Mouse (Mus musculus) heart, embryonic 16.5 days (tissue): ENCODE data around the gene Sipa1. TPM values are rescaled to one million over a fixed set of nuclear protein-coding genes. Genes with fewer than 3 reads are reported as not detected.
A peak's percentile ranks its signal among the peaks of the same experiment; 100 is the strongest.

Experiments used
- ATAC-seq: fragments of 200-750 bp; cut with Nextera tagmentation; replicated peaks from 2 replicates; pipeline ENCODE4 v1.8.0; 2017; ENCODE audit warnings: moderate number of reproducible peaks; ENCODE audit not compliant: insufficient read depth, low FRiP score; ENCODE audit errors: extremely low read depth
- H3K27ac ChIP-seq: fragments of 300-500 bp; sonication (generic); 2 replicates; pipeline ENCODE4 v1.5.1; 2014; ENCODE audit warnings: mild to moderate bottlenecking, low read length, control low read depth, moderate library complexity
- H3K27me3 ChIP-seq: fragments of 300-500 bp; sonication (generic); 2 replicates; pipeline ENCODE4 v1.6.1; 2014; ENCODE audit warnings: low read length, mixed read lengths; ENCODE audit not compliant: control insufficient read depth, insufficient read depth
- H3K36me3 ChIP-seq: fragments of 300-500 bp; sonication (generic); 2 replicates; pipeline ENCODE4 v1.6.1; 2014; ENCODE audit not compliant: control insufficient read depth, insufficient read depth
- H3K4me1 ChIP-seq: fragments of 300-500 bp; sonication (generic); 2 replicates; pipeline ENCODE4 v1.6.1; 2014; ENCODE audit warnings: low read length, mixed read lengths; ENCODE audit not compliant: control insufficient read depth, insufficient read depth
- H3K4me2 ChIP-seq: fragments of 300-500 bp; sonication (generic); 2 replicates; pipeline ENCODE4 v1.6.1; 2014; ENCODE audit warnings: low read depth, mild to moderate bottlenecking, control low read depth, low read length
- H3K4me3 ChIP-seq: fragments of 300-500 bp; sonication (generic); 2 replicates; pipeline ENCODE4 v1.5.1; 2014; ENCODE audit warnings: mild to moderate bottlenecking, control low read depth, low read length
- H3K9ac ChIP-seq: fragments of 300-500 bp; sonication (generic); 2 replicates; pipeline ENCODE4 v1.6.1; 2014; ENCODE audit warnings: low read length, control low read depth
- H3K9me3 ChIP-seq: fragments of 300-500 bp; sonication (generic); replicated peaks from 2 replicates; pipeline ENCODE4 v1.6.1; 2016; ENCODE audit warnings: low read length; ENCODE audit not compliant: control insufficient read depth
- WGBS: fragments of 180-500 bp; shearing (Covaris S2); extraction: QIAGEN DNeasy Blood & Tissue Kit; methylation state at CpG from one replicate; pipeline ENCODE4 v1.1.7; 2014; 5-methylcytosine and 5-hydroxymethylcytosine counted together
- polyA plus RNA-seq: library from polyadenylated mRNA; unstranded; fragments of >200 nt; fragmentation: Nextera tagmentation; extraction: Ambion mirVana; gene quantifications from 2 replicates; pipeline ENCODE4 v1.2.1, GENCODE M21; 2015

The Sipa1 gene
- polyA plus RNA-seq, 1 experiment from 2014 or later, result 23.5 TPM

GRCm38 (mm10) chr19:5668372-5668771 lies 4.9 kb upstream of the Sipa1 start:
- WGBS, result 87% methylated on average over 4 of the region's 4 CpGs
- Histone ChIP-seq H3K36me3 (peaks cover 56% of the 10 kb centered on the region), H3K27me3 (no peaks in the 10 kb centered on the region), H3K4me1 (peaks cover 4% of the 10 kb centered on the region; the same call in 1 of the 2 replicates), H3K4me3 (no peak overlapping the region), H3K9me3 (no peaks in the 10 kb centered on the region), H3K4me2 (no peak overlapping the region), H3K27ac (no peak overlapping the region), H3K9ac (no peak overlapping the region)
- ATAC-seq, result no peak

GRCm38 (mm10) chr19:5666386-5666785 lies 2.9 kb upstream of the Sipa1 start:
- Histone ChIP-seq H3K27me3 (no peaks in the 10 kb centered on the region), H3K4me1 (peaks cover 14% of the 10 kb centered on the region), H3K9ac (no peak overlapping the region), H3K27ac (no peak overlapping the region), H3K9me3 (no peaks in the 10 kb centered on the region), H3K36me3 (peaks cover 37% of the 10 kb centered on the region), H3K4me3 (no peak overlapping the region), H3K4me2 (no peak overlapping the region)
- ATAC-seq, result no peak
- WGBS, result 85% methylated on average over 18 of the region's 18 CpGs

- ATAC-seq, result no peak
- H3K36me3 ChIP-seq, result peaks cover 30% of the 10 kb centered on the region
Measured at GRCm38 (mm10) chr19:5665465-5665864, 2.0 kb upstream of the Sipa1 start.

GRCm38 (mm10) chr19:5664669-5665257 lies 1.3 kb upstream of the Sipa1 start:
- Histone ChIP-seq H3K4me3 (no peak overlapping the region), H3K4me1 (peaks cover 14% of the 10 kb centered on the region), H3K4me2 (no peak overlapping the region), H3K9ac (no peak overlapping the region), H3K9me3 (no peaks in the 10 kb centered on the region), H3K27ac (no peak overlapping the region), H3K27me3 (no peaks in the 10 kb centered on the region), H3K36me3 (peaks cover 24% of the 10 kb centered on the region)
- no peak for ATAC-seq
- 94% methylated on average over 10 of the region's 10 CpGs for WGBS

More at GRCm38 (mm10) chr19:5665465-5665864, 2.0 kb upstream of the Sipa1 start:
- H3K27me3 ChIP-seq, result no peaks in the 10 kb centered on the region
- peaks cover 14% of the 10 kb centered on the region for H3K4me1 ChIP-seq
- H3K4me2 ChIP-seq, result no peak overlapping the region
- no peak overlapping the region for H3K27ac ChIP-seq
- no peak overlapping the region for H3K4me3 ChIP-seq
- no peaks in the 10 kb centered on the region for H3K9me3 ChIP-seq
- WGBS, result 82% methylated on average over 15 of the region's 15 CpGs
- no peak overlapping the region for H3K9ac ChIP-seq

- peak overlapping the region; percentile 74 for H3K4me2 ChIP-seq
- peak overlapping the region; percentile 74 for H3K9ac ChIP-seq
- H3K9me3 ChIP-seq, result no peaks in the 10 kb centered on the region
- 55% methylated on average over 8 of the region's 8 CpGs for WGBS
- peak overlapping the region; percentile 61 for H3K4me3 ChIP-seq
- no peaks in the 10 kb centered on the region for H3K27me3 ChIP-seq
- H3K36me3 ChIP-seq, result peaks cover 20% of the 10 kb centered on the region
- H3K4me1 ChIP-seq, result peaks cover 14% of the 10 kb centered on the region
- H3K27ac ChIP-seq, result peak overlapping the region; percentile 80
- no peak for ATAC-seq
Measured at GRCm38 (mm10) chr19:5662310-5662709, 1.2 kb downstream of the Sipa1 start.

GRCm38 (mm10) chr19:5660942-5661751 lies 2.4 kb downstream of the Sipa1 start:
- WGBS, result 61% methylated on average over 16 of the region's 16 CpGs
- H3K27me3 ChIP-seq, result no peaks in the 10 kb centered on the region
- H3K4me2 ChIP-seq, result peak overlapping the region; percentile 74
- peak overlapping the region; percentile 53 for H3K9ac ChIP-seq
- no peaks in the 10 kb centered on the region for H3K9me3 ChIP-seq
- H3K4me3 ChIP-seq, result peak overlapping the region; percentile 40
- H3K4me1 ChIP-seq, result peaks cover 14% of the 10 kb centered on the region
- peak overlapping the region; percentile 80 for H3K27ac ChIP-seq
- peaks cover 11% of the 10 kb centered on the region for H3K36me3 ChIP-seq
- ATAC-seq, result no peak

- Histone ChIP-seq H3K4me2 (peak overlapping the region; percentile 74), H3K4me3 (peak overlapping the region; percentile 48), H3K9me3 (no peaks in the 10 kb centered on the region), H3K9ac (peak overlapping the region; percentile 38; the same call in 1 of the 2 replicates), H3K4me1 (peaks cover 5% of the 10 kb centered on the region), H3K27me3 (peaks cover 9% of the 10 kb centered on the region; the same call in 1 of the 2 replicates), H3K36me3 (peaks cover 11% of the 10 kb centered on the region), H3K27ac (no peak overlapping the region)
- 34% methylated on average over 43 of the region's 43 CpGs for WGBS
- ATAC-seq, result no peak
Measured at GRCm38 (mm10) chr19:5654720-5655298, 8.7 kb downstream of the Sipa1 start.

- Histone ChIP-seq H3K27ac (no peak overlapping the region), H3K9ac (peak overlapping the region; percentile 50), H3K36me3 (peaks cover 11% of the 10 kb centered on the region), H3K4me3 (peak overlapping the region; percentile 48), H3K4me1 (peaks cover 10% of the 10 kb centered on the region), H3K9me3 (no peaks in the 10 kb centered on the region), H3K27me3 (peaks cover 9% of the 10 kb centered on the region; the same call in 1 of the 2 replicates), H3K4me2 (peak overlapping the region; percentile 74)
- WGBS, result 30% methylated on average over 62 of the region's 62 CpGs
- ATAC-seq, result no peak
Measured at GRCm38 (mm10) chr19:5653969-5654719, 9.4 kb downstream of the Sipa1 start.
